Comparison of ENCODE assay signal across 8 mouse cellular contexts in the genomic region with DNA sequence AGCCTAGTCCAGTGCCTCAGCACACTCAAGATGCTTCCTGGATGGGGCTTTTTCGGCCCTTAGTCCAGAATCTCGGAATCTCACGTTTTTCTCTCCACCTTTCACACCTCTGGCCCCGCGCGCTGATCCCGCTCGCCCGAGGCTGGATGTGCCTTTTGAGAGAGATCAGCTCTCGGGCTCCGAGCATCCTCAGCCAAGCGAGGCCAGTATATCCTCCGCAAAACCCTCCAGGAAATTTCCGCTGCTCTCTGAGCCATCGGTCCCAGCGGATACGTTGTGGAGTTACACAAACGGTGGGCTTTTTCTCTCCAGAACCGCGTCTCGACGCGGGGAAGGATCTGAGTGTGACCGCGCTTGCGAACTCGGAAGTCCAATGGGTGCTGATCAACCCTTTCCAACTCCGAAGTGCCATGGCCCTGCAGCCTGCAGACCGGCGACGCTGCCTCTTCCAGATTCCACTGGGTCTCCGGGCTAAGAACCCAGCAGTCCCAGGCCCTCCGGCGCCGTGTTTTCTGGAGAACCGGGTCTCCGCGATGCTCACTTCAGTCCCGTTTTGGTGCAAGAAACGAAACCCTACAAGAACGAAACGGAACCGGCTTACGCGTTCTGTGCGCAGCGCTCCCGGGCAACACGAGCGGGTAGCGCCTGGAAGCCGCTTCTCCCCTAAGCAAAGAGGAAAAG. TPM values are rescaled to one million over a fixed set of nuclear protein-coding genes. Genes with fewer than 3 reads are reported as not detected.
DNase-seq lines count a peak whose midpoint lies in the region; ATAC-seq lines count a peak whose summit lies in the region.

No protein-coding gene starts in this region.

- peaks cover 99% of the 10 kb centered on the region for H3K27me3 ChIP-seq in heart, embryonic 14.5 days (ENCODE audit: control insufficient read depth, insufficient read depth, low read length)
- H3K27me3 ChIP-seq in neural tube, embryonic 14.5 days (ENCODE audit: control insufficient read depth, insufficient read depth, low read length) = peaks cover 63% of the 10 kb centered on the region

- H3K4me1 ChIP-seq in heart, embryonic 14.5 days (ENCODE audit: control insufficient read depth in 2 of 2, insufficient read depth in 2 of 2, low read length in 2 of 2) = peaks cover 5 to 21% of the 10 kb centered on the region in 2 experiments; a peak in 3 of 4 replicates
- peaks cover 16% of the 10 kb centered on the region for H3K4me1 ChIP-seq in neural tube, embryonic 14.5 days (ENCODE audit: control insufficient read depth, insufficient read depth, low read length)

- H3K9me3 ChIP-seq in heart, embryonic 14.5 days (ENCODE audit: control insufficient read depth, low read length) = no peaks in the 10 kb centered on the region
- H3K9me3 ChIP-seq in neural tube, embryonic 14.5 days (ENCODE audit: control insufficient read depth, low read length) = no peaks in the 10 kb centered on the region

- no peak for ATAC-seq in heart, embryonic 14.5 days (ENCODE audit: insufficient number of reproducible peaks, insufficient read depth, low FRiP score, low read depth)
- ATAC-seq in neural tube, embryonic 14.5 days (ENCODE audit: low read depth) = no peak

- no peak overlapping the region for H3K9ac ChIP-seq in heart, embryonic 14.5 days (ENCODE audit: low read length)
- no peak overlapping the region for H3K9ac ChIP-seq in neural tube, embryonic 14.5 days (replicated peaks; ENCODE audit: low read depth, low read length)

- H3K27ac ChIP-seq in heart, embryonic 14.5 days (replicated peaks in 1 of 2; ENCODE audit: control insufficient read depth in 1 of 2, insufficient read depth in 1 of 2, low read depth in 2 of 2, low read length in 2 of 2) = no peak overlapping the region
- no peak overlapping the region for H3K27ac ChIP-seq in neural tube, embryonic 14.5 days (ENCODE audit: low read depth, low read length)

- H3K36me3 ChIP-seq in heart, embryonic 14.5 days (ENCODE audit: control insufficient read depth, insufficient read depth, low read length) = no peaks in the 10 kb centered on the region
- no peaks in the 10 kb centered on the region for H3K36me3 ChIP-seq in neural tube, embryonic 14.5 days (ENCODE audit: control insufficient read depth, insufficient read depth, low read length)

- intact Hi-C loops in left cerebral cortex, postnatal 14 days (cut with DNase I) = no loop called here
- intact Hi-C loops in left cerebral cortex, postnatal 4 days (cut with DNase I) = loop anchor here (10.0 kb wide), 1 partner anchor 145 kb away; the partner anchor contains the start of gene Sfxn5
- intact Hi-C loops in left cerebral cortex, postnatal 36 days (cut with DNase I) = loop anchor here (1.0 kb wide), 1 partner anchor 28 kb away; no protein-coding TSS in a partner anchor

- peak overlapping the region; percentile 65 for H3K4me2 ChIP-seq in heart, embryonic 14.5 days (ENCODE audit: low read length)
- H3K4me2 ChIP-seq in neural tube, embryonic 14.5 days (ENCODE audit: low read depth, low read length) = peak overlapping the region; percentile 36

- peak overlapping the region; percentile 41 to 42 for H3K4me3 ChIP-seq in heart, embryonic 14.5 days (ENCODE audit: control insufficient read depth in 1 of 2, insufficient read depth in 1 of 2, low read depth in 1 of 2, low read length in 2 of 2)
- peak overlapping the region; percentile 16; the same call in 1 of the 2 replicates for H3K4me3 ChIP-seq in neural tube, embryonic 14.5 days (ENCODE audit: low read depth, low read length)

- DNase-seq in left cerebral cortex, postnatal 14 days (ENCODE audit: low spot score in 2 of 2) = peak; percentile 49 to 57
- no peak for DNase-seq in left cerebral cortex, postnatal 4 days
- DNase-seq in embryo, embryonic 10.5 days (ENCODE audit: low spot score) = peak; percentile 73
- DNase-seq in left cerebral cortex, postnatal 36 days (ENCODE audit: low spot score in 2 of 2) = peak; percentile 60 to 62
- DNase-seq in frontal cortex, postnatal 14 days (ENCODE audit: low spot score in 2 of 2) = no peak
- DNase-seq in B cell, adult 2 months = no peak

- WGBS in heart, embryonic 14.5 days = 1% methylated on average over 52 of the region's 52 CpGs
- under 1% methylated on average over 52 of the region's 52 CpGs for WGBS in neural tube, embryonic 14.5 days

RNA-seq across cellular contexts. Expression of gene Emx1, which starts 2.8 kb away (rescaled TPM):
- total RNA-seq in left cerebral cortex, postnatal 14 days (2021) = 10 to 100 TPM; 39.9 to 41.6 TPM
- 10 to 100 TPM; 41.1 to 50.2 TPM for total RNA-seq in left cerebral cortex, postnatal 4 days (2021)
- polyA plus RNA-seq in heart, embryonic 14.5 days (2014; fragmentation: Nextera tagmentation; extraction: Ambion mirVana) = not detected in 2 replicates
- total RNA-seq in left cerebral cortex, postnatal 36 days (2021) = 10 to 100 TPM; 34.2 to 45.2 TPM
- polyA plus RNA-seq in neural tube, embryonic 14.5 days (2014; fragmentation: Nextera tagmentation; extraction: Ambion mirVana) = 0.21 TPM in 1 of 2 replicates, not detected in the other

RNA-seq across cellular contexts. Expression of gene Spr, which starts 52.5 kb away (rescaled TPM):
- 10 to 100 TPM; 35.5 to 37.2 TPM for total RNA-seq in left cerebral cortex, postnatal 14 days (2021)
- 10 to 100 TPM; 41.1 to 41.7 TPM for total RNA-seq in left cerebral cortex, postnatal 4 days (2021)
- 55.2 and 83.6 TPM in 2 replicates for polyA plus RNA-seq in heart, embryonic 14.5 days (2014; fragmentation: Nextera tagmentation; extraction: Ambion mirVana)
- total RNA-seq in left cerebral cortex, postnatal 36 days (2021) = 10 to 100 TPM; 38.4 to 48.6 TPM
- polyA plus RNA-seq in neural tube, embryonic 14.5 days (2014; fragmentation: Nextera tagmentation; extraction: Ambion mirVana) = 33.7 and 38.6 TPM in 2 replicates

Comparison
In these comparisons a context has a peak if more than half of its experiments do, and no peak if none do; other contexts are left out.
1. DNase-seq: peak in left cerebral cortex, postnatal 14 days (2 of 2), embryo, embryonic 10.5 days (single experiment) and left cerebral cortex, postnatal 36 days (2 of 2); none in left cerebral cortex, postnatal 4 days (single experiment), frontal cortex, postnatal 14 days (0 of 2) and B cell, adult 2 months (0 of 2).